Mouse (Mus musculus) adrenal gland, postnatal 14 days (tissue): ENCODE data around the gene Tnfrsf22. TPM values are rescaled to one million over a fixed set of nuclear protein-coding genes. Genes with fewer than 3 reads are reported as not detected.

Experiments used
- total RNA-seq: library from RNA; stranded (reverse); gene quantifications from 2 replicates; pipeline ENCODE4 v1.2.3, GENCODE M21; 2021

Gene Tnfrsf22
- total RNA-seq, 1 experiment from 2014 or later: 5.3 TPM

Other genes with a start within 250 kb of the Tnfrsf22 start
- 321 and 419 TPM in 2 replicates for gene Cdkn1c, start 188.6 kb downstream of the Tnfrsf22 start, total RNA-seq
- 1.8 and 11.3 TPM in 2 replicates for gene Slc22a18, start 175.9 kb downstream of the Tnfrsf22 start, total RNA-seq
- 0.78 and 1.4 TPM in 2 replicates for gene Phlda2, start 146.5 kb downstream of the Tnfrsf22 start, total RNA-seq
- gene Nap1l4, start 100.6 kb downstream of the Tnfrsf22 start, total RNA-seq: 154 and 166 TPM in 2 replicates
- gene Cars, start 49.6 kb downstream of the Tnfrsf22 start, total RNA-seq: 49.1 and 57.2 TPM in 2 replicates
- 0.93 and 1.8 TPM in 2 replicates for gene Tnfrsf26, start 20.9 kb downstream of the Tnfrsf22 start, total RNA-seq
- gene Tnfrsf23, start 36.2 kb upstream of the Tnfrsf22 start, total RNA-seq: 2.4 and 3.2 TPM in 2 replicates
- 26.0 and 36.8 TPM in 2 replicates for gene Osbpl5, start 107.3 kb upstream of the Tnfrsf22 start, total RNA-seq
- gene Mrgprg, start 117.3 kb upstream of the Tnfrsf22 start, total RNA-seq: 0.85 and 1.5 TPM in 2 replicates
- gene Mrgpre, start 134.8 kb upstream of the Tnfrsf22 start, total RNA-seq: 2.1 and 2.7 TPM in 2 replicates
- gene Nadsyn1, start 173.2 kb upstream of the Tnfrsf22 start, total RNA-seq: 12.7 and 16.3 TPM in 2 replicates
- 498 and 535 TPM in 2 replicates for gene Dhcr7, start 173.5 kb upstream of the Tnfrsf22 start, total RNA-seq
- gene Gm498, start 217.2 kb upstream of the Tnfrsf22 start, total RNA-seq: not detected in 2 replicates